Mouse (Mus musculus) hindbrain, embryonic 14.5 days (tissue): ENCODE measurements around the gene E4f1. TPM values are rescaled to one million over a fixed set of nuclear protein-coding genes. Genes with fewer than 3 reads are reported as not detected.
"Not testable (repeated sequence)": the region's sequence is repeated elsewhere in the genome, so short reads cannot be mapped to it uniquely, and the experiment has no call there.

Source experiments
- ATAC-seq: fragments of 200-750 bp; cut with Nextera tagmentation; 2 replicates; pipeline ENCODE4 v1.8.0; 2017; ENCODE audit warnings: moderate number of reproducible peaks, mild to moderate bottlenecking, moderate TSS enrichment, moderate library complexity; ENCODE audit not compliant: low FRiP score
- DNase-seq: peaks from one replicate; pipeline ENCODE4 v3.0.0-alpha.2; 2015; ENCODE audit warnings: low spot score
- H3K27ac ChIP-seq: fragments of 300-500 bp; sonication (generic); 2 replicates; pipeline ENCODE4 v1.5.1; 2014; ENCODE audit warnings: mild to moderate bottlenecking, moderate library complexity
- H3K27me3 ChIP-seq: fragments of 300-500 bp; sonication (generic); 2 replicates; pipeline ENCODE4 v1.6.1; 2014; ENCODE audit warnings: mild to moderate bottlenecking, low read length, mixed read lengths; ENCODE audit not compliant: control insufficient read depth, insufficient read depth
- H3K36me3 ChIP-seq: fragments of 300-500 bp; sonication (generic); replicated peaks from 2 replicates; pipeline ENCODE4 v1.6.1; 2014; ENCODE audit not compliant: control insufficient read depth, insufficient read depth
- H3K4me1 ChIP-seq: fragments of 300-500 bp; sonication (generic); replicated peaks from 2 replicates; pipeline ENCODE4 v1.6.1; 2014; ENCODE audit warnings: antibody characterized with exemption, low read length, mixed read lengths; ENCODE audit not compliant: control insufficient read depth, insufficient read depth
- H3K4me2 ChIP-seq: fragments of 300-500 bp; sonication (generic); replicated peaks from 2 replicates; pipeline ENCODE4 v1.6.1; 2014; ENCODE audit warnings: mild to moderate bottlenecking, moderate library complexity
- H3K4me3 ChIP-seq: fragments of 300-500 bp; sonication (generic); replicated peaks from 2 replicates; pipeline ENCODE4 v1.5.1; 2014; ENCODE audit warnings: mild to moderate bottlenecking, low read length
- H3K9ac ChIP-seq: fragments of 300-500 bp; sonication (generic); 2 replicates; pipeline ENCODE4 v1.6.1; 2014
- H3K9me3 ChIP-seq: fragments of 300-500 bp; sonication (generic); 2 replicates; pipeline ENCODE4 v1.6.1; 2016; ENCODE audit warnings: low read length; ENCODE audit not compliant: control insufficient read depth
- WGBS: fragments of 180-500 bp; shearing (Covaris S2); extraction: QIAGEN DNeasy Blood & Tissue Kit; methylation state at CpG from one replicate; pipeline ENCODE4 v1.1.7; 2014; 5-methylcytosine and 5-hydroxymethylcytosine counted together
- polyA plus RNA-seq: library from polyadenylated mRNA; unstranded; fragments of >200 nt; fragmentation: Nextera tagmentation; extraction: Ambion mirVana; gene quantifications from 2 replicates; pipeline ENCODE4 v1.2.1, GENCODE M21; 2014

E4f1 gene
- polyA plus RNA-seq, 1 experiment from 2014 or later: 25.8 TPM

GRCm38 (mm10) chr17:24468636-24469246 is 1.4 kb downstream of the E4f1 start:
- peaks cover 20% of the 10 kb centered on the region for H3K4me1 ChIP-seq
- H3K4me3 ChIP-seq: no peak overlapping the region
- H3K4me2 ChIP-seq: no peak overlapping the region
- H3K27me3 ChIP-seq: no peaks in the 10 kb centered on the region
- DNase-seq (no peak), ATAC-seq (no peak)
- H3K9ac ChIP-seq: no peak overlapping the region
- H3K36me3 ChIP-seq: peaks cover 17% of the 10 kb centered on the region; the same call in 1 of the 2 replicates
- 93% methylated on average over 5 of the region's 5 CpGs for WGBS
- H3K27ac ChIP-seq: no peak overlapping the region
- no peaks in the 10 kb centered on the region for H3K9me3 ChIP-seq

- Histone ChIP-seq H3K27ac (no peak overlapping the region), H3K9me3 (no peaks in the 10 kb centered on the region), H3K36me3 (no peaks in the 10 kb centered on the region), H3K4me1 (no peaks in the 10 kb centered on the region), H3K9ac (no peak overlapping the region), H3K4me2 (no peak overlapping the region), H3K27me3 (no peaks in the 10 kb centered on the region), H3K4me3 (no peak overlapping the region)
- 66% methylated on average over 6 of the region's 6 CpGs for WGBS
- ATAC-seq (no peak), DNase-seq (no peak)
Observed at GRCm38 (mm10) chr17:24463374-24464133, 6.6 kb downstream of the E4f1 start.

GRCm38 (mm10) chr17:24462932-24463331 is 7.2 kb downstream of the E4f1 start:
- WGBS: 100% methylated on average over 1 of the region's 1 CpGs
- Histone ChIP-seq H3K27me3 (no peaks in the 10 kb centered on the region), H3K9ac (no peak overlapping the region), H3K4me1 (no peaks in the 10 kb centered on the region), H3K36me3 (no peaks in the 10 kb centered on the region), H3K4me2 (no peak overlapping the region), H3K4me3 (no peak overlapping the region), H3K9me3 (no peaks in the 10 kb centered on the region), H3K27ac (no peak overlapping the region)
- ATAC-seq: no peak
- no peak for DNase-seq

GRCm38 (mm10) chr17:24461580-24461979 is 8.5 kb downstream of the E4f1 start:
- Histone ChIP-seq H3K4me3 (no peak overlapping the region), H3K9ac (no peak overlapping the region), H3K4me2 (no peak overlapping the region), H3K27ac (no peak overlapping the region), H3K9me3 (no peaks in the 10 kb centered on the region), H3K4me1 (no peaks in the 10 kb centered on the region), H3K36me3 (no peaks in the 10 kb centered on the region), H3K27me3 (no peaks in the 10 kb centered on the region)
- DNase-seq (no peak), ATAC-seq (no peak)
- 77% methylated on average over 2 of the region's 2 CpGs for WGBS

GRCm38 (mm10) chr17:24455523-24456206 is 14.4 kb downstream of the E4f1 start:
- 55% methylated on average over 9 of the region's 10 CpGs for WGBS
- DNase-seq, H3K27ac ChIP-seq, H3K27me3 ChIP-seq, H3K9ac ChIP-seq, H3K4me3 ChIP-seq, ATAC-seq, H3K9me3 ChIP-seq: not testable (repeated sequence)
- Histone ChIP-seq H3K4me1 (peaks cover 14% of the 10 kb centered on the region), H3K36me3 (peaks cover 10% of the 10 kb centered on the region), H3K4me2 (peak overlapping the region; percentile 37)

GRCm38 (mm10) chr17:24454756-24455522 is 15.2 kb downstream of the E4f1 start:
- peak overlapping the region; percentile 81 for H3K4me3 ChIP-seq
- peaks cover 14% of the 10 kb centered on the region for H3K4me1 ChIP-seq
- H3K27ac ChIP-seq: peak overlapping the region; percentile 95
- peak; percentile 99 for DNase-seq
- H3K27me3 ChIP-seq: no peaks in the 10 kb centered on the region
- peak overlapping the region; percentile 72 for H3K4me2 ChIP-seq
- no peaks in the 10 kb centered on the region for H3K9me3 ChIP-seq
- H3K36me3 ChIP-seq: peaks cover 17% of the 10 kb centered on the region
- under 1% methylated on average over 66 of the region's 67 CpGs for WGBS
- H3K9ac ChIP-seq: peak overlapping the region; percentile 94
- peak; percentile 94 for ATAC-seq

GRCm38 (mm10) chr17:24454218-24454755 is 15.8 kb downstream of the E4f1 start:
- ATAC-seq (no peak), DNase-seq (no peak)
- Histone ChIP-seq H3K9ac (peak overlapping the region; percentile 94), H3K4me2 (peak overlapping the region; percentile 72), H3K27ac (peak overlapping the region; percentile 95), H3K4me1 (peaks cover 14% of the 10 kb centered on the region), H3K36me3 (peaks cover 24% of the 10 kb centered on the region), H3K4me3 (peak overlapping the region; percentile 81), H3K27me3 (no peaks in the 10 kb centered on the region), H3K9me3 (no peaks in the 10 kb centered on the region)
- WGBS: 13% methylated on average over 14 of the region's 14 CpGs

GRCm38 (mm10) chr17:24453372-24453771 is 16.7 kb downstream of the E4f1 start:
- DNase-seq: no peak
- no peak overlapping the region for H3K4me3 ChIP-seq
- H3K9me3 ChIP-seq: no peaks in the 10 kb centered on the region
- H3K4me2 ChIP-seq: peak overlapping the region; percentile 72
- no peaks in the 10 kb centered on the region for H3K27me3 ChIP-seq
- no peak for ATAC-seq
- peaks cover 33% of the 10 kb centered on the region for H3K36me3 ChIP-seq
- WGBS: 98% methylated on average over 2 of the region's 2 CpGs
- H3K9ac ChIP-seq: no peak overlapping the region
- peaks cover 14% of the 10 kb centered on the region for H3K4me1 ChIP-seq
- H3K27ac ChIP-seq: no peak overlapping the region
